Mouse (Mus musculus): ENCODE measurements around the gene R3hcc1l. TPM values are rescaled to one million over a fixed set of nuclear protein-coding genes. Genes with fewer than 3 reads are reported as not detected.

Gene R3hcc1l
- polyA plus RNA-seq, 1 experiment from 2014 or later, result 22.9 TPM

DNA sequence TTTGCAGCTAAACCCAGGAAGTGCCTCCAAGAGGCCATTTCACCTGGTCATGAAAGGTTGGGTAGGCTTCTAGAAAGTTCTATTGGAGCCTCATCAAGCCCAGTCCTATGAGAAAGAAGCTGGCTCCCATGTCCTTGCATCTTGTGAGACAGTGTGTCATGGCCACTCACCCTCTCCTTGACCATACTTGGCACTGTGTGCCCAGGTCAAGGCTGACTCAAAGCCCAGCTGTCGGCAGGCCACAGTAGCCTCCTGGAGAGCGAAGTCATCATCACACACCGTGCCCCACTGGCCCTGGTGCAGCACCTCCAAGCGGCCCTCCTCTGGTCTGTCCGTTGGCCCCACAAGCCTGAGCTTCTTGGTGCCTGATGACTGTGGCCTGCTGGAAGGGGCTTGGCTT lies 89.5 kb downstream of the R3hcc1l start:
- H3K4me1 ChIP-seq, result peaks cover 7% of the 10 kb centered on the region; the same call in 1 of the 2 replicates
- WGBS, result 92% methylated on average over 5 of the region's 5 CpGs
- H3K36me3 ChIP-seq (replicated peaks), result no peaks in the 10 kb centered on the region
- no peak overlapping the region for H3K9ac ChIP-seq
- no peaks in the 10 kb centered on the region for H3K9me3 ChIP-seq
- H3K27ac ChIP-seq, result no peak overlapping the region
- no peak overlapping the region for H3K4me2 ChIP-seq
- no peak overlapping the region for H3K4me3 ChIP-seq (replicated peaks)
- no peak for ATAC-seq (ENCODE audit: low FRiP score)
- peaks cover 20% of the 10 kb centered on the region for H3K27me3 ChIP-seq

DNA sequence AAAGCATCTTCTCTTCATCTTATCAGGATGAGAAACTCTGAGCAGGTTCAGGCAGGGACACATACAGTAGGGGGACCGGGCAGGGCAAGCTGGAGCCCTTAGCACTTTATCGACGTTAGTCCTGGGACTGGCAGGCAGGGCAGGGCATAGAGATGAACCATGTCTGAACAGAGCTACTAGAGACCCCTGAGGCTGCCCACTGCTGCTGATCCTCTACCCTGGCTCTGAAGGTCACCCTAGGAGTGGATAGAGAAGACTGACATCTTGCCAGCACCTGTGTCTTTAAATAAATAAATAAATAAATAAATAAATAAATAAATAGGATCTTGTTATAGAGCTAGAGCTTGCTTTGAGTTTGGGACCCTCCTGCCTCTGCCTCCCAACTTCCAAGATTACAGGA lies 91.2 kb downstream of the R3hcc1l start:
- Histone ChIP-seq H3K4me1 (peaks cover 7% of the 10 kb centered on the region; the same call in 1 of the 2 replicates), H3K9ac (no peak overlapping the region), H3K36me3 (replicated peaks) (no peaks in the 10 kb centered on the region), H3K4me2 (no peak overlapping the region), H3K4me3 (replicated peaks) (no peak overlapping the region), H3K9me3 (no peaks in the 10 kb centered on the region), H3K27ac (no peak overlapping the region), H3K27me3 (peaks cover 36% of the 10 kb centered on the region)
- no peak for ATAC-seq (ENCODE audit: low FRiP score)
- WGBS, result 93% methylated on average over 3 of the region's 3 CpGs

DNA sequence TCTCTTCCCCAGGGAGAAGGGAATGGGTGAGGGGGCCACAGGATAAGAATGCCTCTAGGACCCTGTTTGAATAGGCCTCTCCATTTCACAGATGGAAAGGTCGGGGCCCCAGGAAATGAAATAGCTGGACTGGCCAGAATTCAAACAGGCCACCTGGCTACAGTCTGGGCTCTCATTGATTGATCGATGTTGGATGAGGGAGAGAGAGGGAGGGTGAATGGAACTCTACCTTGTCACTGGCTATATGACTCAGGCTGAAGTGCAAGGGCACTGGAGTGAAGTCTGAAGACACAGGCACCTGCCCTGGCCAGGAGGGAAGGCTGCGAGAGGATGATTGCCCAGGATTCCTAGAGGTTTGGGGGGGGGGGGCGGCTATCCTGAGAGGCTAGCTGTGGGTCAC lies 93.2 kb downstream of the R3hcc1l start:
- no peak overlapping the region for H3K4me3 ChIP-seq (replicated peaks)
- H3K27ac ChIP-seq, result no peak overlapping the region
- ATAC-seq (ENCODE audit: low FRiP score), result no peak
- H3K4me1 ChIP-seq, result peaks cover 7% of the 10 kb centered on the region; the same call in 1 of the 2 replicates
- no peak overlapping the region for H3K9ac ChIP-seq
- H3K9me3 ChIP-seq, result no peaks in the 10 kb centered on the region
- peaks cover 40% of the 10 kb centered on the region for H3K27me3 ChIP-seq
- 91% methylated on average over 4 of the region's 4 CpGs for WGBS
- no peak overlapping the region for H3K4me2 ChIP-seq
- no peaks in the 10 kb centered on the region for H3K36me3 ChIP-seq (replicated peaks)

DNA sequence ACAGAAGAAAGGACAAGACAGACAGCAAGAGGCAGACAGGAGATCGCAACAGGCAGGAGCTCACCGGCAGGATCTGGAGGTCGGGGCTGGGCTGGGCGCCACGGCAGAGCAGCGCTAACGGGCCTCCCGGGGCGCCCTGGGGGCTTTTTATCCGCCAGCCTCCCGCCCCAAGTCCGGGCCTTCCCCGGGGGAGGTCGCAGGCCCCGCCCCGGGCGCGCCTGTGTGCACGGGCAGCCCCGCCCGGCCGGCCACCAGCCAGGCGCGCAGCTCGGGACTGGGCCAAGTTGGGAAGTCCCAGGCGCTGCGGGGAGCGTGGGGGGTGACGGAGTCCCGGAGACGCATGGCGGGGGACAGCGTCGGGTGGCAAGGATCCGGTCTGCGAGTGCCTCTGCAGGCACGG lies 94.1 kb downstream of the R3hcc1l start, which contains the start of gene Loxl4:
Loxl4 (minus strand) TSS at position 160 of the 400 bp plus-strand sequence.
- no peak for ATAC-seq (ENCODE audit: low FRiP score)
- WGBS, result 1% methylated on average over 35 of the region's 37 CpGs
- peak within 1 kb of the TSS; percentile 36 for H3K4me3 ChIP-seq (replicated peaks)
- H3K4me1 ChIP-seq, result peaks cover 7% of the 10 kb centered on the region; the same call in 1 of the 2 replicates
- H3K9ac ChIP-seq, result peak within 1 kb of the TSS; percentile 27; the same call in 1 of the 2 replicates
- H3K27me3 ChIP-seq, result peaks cover 40% of the 10 kb centered on the region
- no peak within 1 kb of the TSS for H3K27ac ChIP-seq
- no peaks in the 10 kb centered on the region for H3K36me3 ChIP-seq (replicated peaks)
- peak within 1 kb of the TSS; percentile 60 for H3K4me2 ChIP-seq
- H3K9me3 ChIP-seq, result no peaks in the 10 kb centered on the region

DNA sequence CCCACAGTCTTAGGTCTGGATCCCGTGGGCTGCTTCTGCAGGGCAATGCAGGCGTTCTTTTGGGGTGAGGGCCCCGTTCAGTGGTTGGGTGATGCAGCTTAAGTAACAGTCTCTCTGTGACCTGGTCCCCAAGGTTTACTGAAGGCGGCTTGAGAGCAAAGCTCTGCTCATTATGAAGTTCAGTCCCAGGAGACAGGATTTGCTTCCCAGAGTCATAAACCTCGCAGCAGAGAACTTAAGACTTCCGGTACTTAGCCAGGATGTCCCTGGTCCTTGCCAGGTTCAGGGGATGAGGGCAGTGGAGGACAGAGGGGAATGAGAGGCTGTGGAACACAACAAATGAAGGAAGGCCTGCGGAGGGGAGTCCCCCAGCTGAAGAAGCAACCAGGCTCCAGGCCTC lies 94.6 kb downstream of the R3hcc1l start:
- Histone ChIP-seq H3K4me3 (replicated peaks) (peak overlapping the region; percentile 36), H3K9me3 (no peaks in the 10 kb centered on the region), H3K36me3 (replicated peaks) (no peaks in the 10 kb centered on the region), H3K27me3 (peaks cover 40% of the 10 kb centered on the region), H3K27ac (no peak overlapping the region), H3K4me1 (peaks cover 7% of the 10 kb centered on the region; the same call in 1 of the 2 replicates), H3K4me2 (peak overlapping the region; percentile 60), H3K9ac (peak overlapping the region; percentile 27; the same call in 1 of the 2 replicates)
- WGBS, result 26% methylated on average over 7 of the region's 7 CpGs
- no peak for ATAC-seq (ENCODE audit: low FRiP score)

DNA sequence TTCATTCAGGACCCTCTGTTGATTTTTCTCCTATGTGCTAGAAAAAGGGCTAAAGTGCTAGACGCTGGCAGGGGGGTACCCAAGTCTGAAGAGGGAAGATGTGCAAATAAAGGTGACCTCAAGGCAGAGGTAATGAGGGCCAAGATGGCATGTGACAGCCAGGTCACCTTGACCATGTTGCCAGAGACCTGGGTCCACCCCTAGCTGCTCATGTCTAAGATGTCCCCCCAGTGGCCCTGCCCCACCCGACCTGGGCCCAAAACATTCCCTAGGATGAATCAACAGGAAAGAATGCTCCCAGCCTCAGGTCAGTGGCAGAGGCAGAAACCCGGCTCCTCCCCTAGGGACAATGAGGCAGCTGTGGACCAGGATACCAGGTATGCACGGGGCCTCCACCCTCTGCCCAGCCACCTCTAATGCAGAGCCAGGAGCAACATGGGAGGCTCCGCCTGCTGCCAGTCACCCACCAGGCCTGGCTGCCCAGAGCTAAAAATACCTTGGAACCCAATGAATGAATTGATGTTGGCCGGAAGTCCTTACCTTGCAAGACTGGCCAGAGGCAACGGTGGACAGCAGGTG lies 95.2 kb downstream of the R3hcc1l start:
- Histone ChIP-seq H3K9me3 (no peaks in the 10 kb centered on the region), H3K4me3 (replicated peaks) (no peak overlapping the region), H3K27me3 (peaks cover 40% of the 10 kb centered on the region), H3K36me3 (replicated peaks) (no peaks in the 10 kb centered on the region), H3K4me1 (peaks cover 7% of the 10 kb centered on the region; the same call in 1 of the 2 replicates), H3K4me2 (no peak overlapping the region), H3K9ac (no peak overlapping the region), H3K27ac (no peak overlapping the region)
- WGBS, result 72% methylated on average over 7 of the region's 7 CpGs
- no peak for ATAC-seq (ENCODE audit: low FRiP score)

DNA sequence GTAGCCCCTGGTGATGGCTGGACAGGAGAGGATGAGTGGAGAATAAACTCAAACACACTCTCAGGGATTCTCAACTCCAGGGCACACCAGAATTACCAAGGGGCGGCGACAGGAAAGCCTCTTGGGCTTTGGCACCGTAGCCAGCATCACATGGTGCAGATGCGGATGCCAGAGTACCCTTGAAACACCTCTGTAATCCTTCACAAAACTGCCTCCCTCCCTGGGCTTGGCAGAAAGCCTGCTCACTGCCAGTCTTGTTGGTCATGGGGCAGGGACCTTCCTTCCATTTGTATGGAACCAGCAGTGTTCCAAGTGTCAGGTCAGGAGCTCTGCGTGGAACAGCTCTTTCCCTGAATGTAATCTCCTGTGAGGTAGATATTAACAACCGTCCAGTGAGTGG lies 109.5 kb downstream of the R3hcc1l start:
- no peak overlapping the region for H3K27ac ChIP-seq
- H3K27me3 ChIP-seq, result peaks cover 5% of the 10 kb centered on the region; the same call in 1 of the 2 replicates
- WGBS, result 86% methylated on average over 6 of the region's 6 CpGs

DNA sequence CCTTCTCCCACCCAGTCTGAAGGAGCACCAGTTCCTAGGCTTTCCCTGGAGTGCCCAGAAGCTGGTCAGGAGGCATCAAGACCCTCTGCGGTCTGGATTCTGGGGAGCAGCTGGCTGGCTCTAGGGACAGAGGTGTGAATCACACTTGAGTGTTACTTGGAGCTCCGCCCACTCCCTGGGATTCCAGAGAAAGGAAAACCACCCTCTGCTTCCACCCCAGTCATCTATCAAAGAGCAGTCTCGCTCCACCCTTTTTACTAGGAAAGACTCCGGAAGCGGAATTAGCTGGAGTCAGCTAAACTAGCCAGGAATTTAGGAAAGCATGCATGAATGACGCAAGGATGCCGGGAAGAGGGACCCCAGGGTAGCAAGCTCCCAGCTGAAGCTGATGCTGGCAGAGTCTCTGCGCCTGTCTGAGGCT lies 113.0 kb downstream of the R3hcc1l start:
- no peak for ATAC-seq (ENCODE audit: low FRiP score)
- no peaks in the 10 kb centered on the region for H3K36me3 ChIP-seq (replicated peaks)
- H3K9me3 ChIP-seq, result no peaks in the 10 kb centered on the region
- no peak overlapping the region for H3K4me3 ChIP-seq (replicated peaks)
- peaks cover 5% of the 10 kb centered on the region; the same call in 1 of the 2 replicates for H3K27me3 ChIP-seq
- no peak overlapping the region for H3K4me2 ChIP-seq
- WGBS, result 33% methylated on average over 8 of the region's 8 CpGs
- H3K4me1 ChIP-seq, result peaks cover 7% of the 10 kb centered on the region
- no peak overlapping the region for H3K27ac ChIP-seq
- H3K9ac ChIP-seq, result no peak overlapping the region

More for the DNA sequence above, 109.5 kb downstream of the R3hcc1l start:
- Histone ChIP-seq H3K4me1 (peaks cover 7% of the 10 kb centered on the region), H3K4me3 (replicated peaks) (no peak overlapping the region), H3K9me3 (no peaks in the 10 kb centered on the region), H3K4me2 (no peak overlapping the region), H3K36me3 (replicated peaks) (no peaks in the 10 kb centered on the region), H3K9ac (no peak overlapping the region)
- no peak for ATAC-seq (ENCODE audit: low FRiP score)

DNA sequence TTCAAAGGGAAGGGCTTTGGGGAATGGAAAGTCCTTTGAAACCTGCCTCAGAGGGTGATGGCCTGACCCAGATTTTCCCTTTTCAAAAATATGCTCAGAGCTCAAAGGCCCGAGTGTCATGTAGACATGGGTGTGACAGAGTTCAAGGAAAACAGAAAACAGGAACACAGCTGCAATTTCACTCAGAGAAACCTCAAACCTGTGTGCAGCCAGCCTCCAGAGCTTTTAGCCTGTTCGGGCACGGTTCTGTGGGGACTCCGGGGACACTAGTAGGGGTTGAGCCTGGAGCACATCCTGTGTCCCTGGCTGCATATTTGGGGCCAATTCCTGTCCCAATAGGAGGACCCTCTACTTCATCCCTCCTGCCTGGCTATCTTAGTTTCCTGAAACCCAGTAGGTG lies 113.7 kb downstream of the R3hcc1l start:
- Histone ChIP-seq H3K4me1 (peaks cover 7% of the 10 kb centered on the region), H3K9me3 (no peaks in the 10 kb centered on the region), H3K27ac (no peak overlapping the region), H3K27me3 (peaks cover 5% of the 10 kb centered on the region; the same call in 1 of the 2 replicates), H3K9ac (no peak overlapping the region), H3K36me3 (replicated peaks) (no peaks in the 10 kb centered on the region), H3K4me3 (replicated peaks) (no peak overlapping the region), H3K4me2 (no peak overlapping the region)
- 88% methylated on average over 4 of the region's 4 CpGs for WGBS
- no peak for ATAC-seq (ENCODE audit: low FRiP score)

DNA sequence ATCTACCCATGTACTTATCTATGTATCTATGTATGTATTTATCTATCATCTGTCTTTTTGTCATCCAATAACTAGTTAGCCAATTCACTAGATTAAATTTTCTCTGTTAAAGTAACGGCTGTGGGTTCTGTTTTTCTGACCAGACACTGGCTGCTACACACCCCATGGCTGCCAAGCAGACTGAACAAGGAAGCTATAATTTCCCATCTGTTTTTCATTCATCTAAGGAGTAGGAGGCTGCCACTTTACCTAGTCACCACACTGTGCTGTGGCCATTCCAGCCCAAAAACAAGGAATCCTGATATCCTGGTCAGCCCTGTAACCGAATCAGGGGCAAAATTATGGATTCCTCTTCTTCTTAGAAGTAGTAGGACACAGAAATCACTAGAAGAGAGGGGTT lies 115.1 kb downstream of the R3hcc1l start:
- Histone ChIP-seq H3K4me2 (no peak overlapping the region), H3K9ac (no peak overlapping the region), H3K9me3 (no peaks in the 10 kb centered on the region), H3K4me3 (replicated peaks) (no peak overlapping the region), H3K27ac (no peak overlapping the region), H3K36me3 (replicated peaks) (no peaks in the 10 kb centered on the region), H3K4me1 (peaks cover 7% of the 10 kb centered on the region), H3K27me3 (peaks cover 5% of the 10 kb centered on the region; the same call in 1 of the 2 replicates)
- 81% methylated on average over 2 of the region's 2 CpGs for WGBS
- no peak for ATAC-seq (ENCODE audit: low FRiP score)

DNA sequence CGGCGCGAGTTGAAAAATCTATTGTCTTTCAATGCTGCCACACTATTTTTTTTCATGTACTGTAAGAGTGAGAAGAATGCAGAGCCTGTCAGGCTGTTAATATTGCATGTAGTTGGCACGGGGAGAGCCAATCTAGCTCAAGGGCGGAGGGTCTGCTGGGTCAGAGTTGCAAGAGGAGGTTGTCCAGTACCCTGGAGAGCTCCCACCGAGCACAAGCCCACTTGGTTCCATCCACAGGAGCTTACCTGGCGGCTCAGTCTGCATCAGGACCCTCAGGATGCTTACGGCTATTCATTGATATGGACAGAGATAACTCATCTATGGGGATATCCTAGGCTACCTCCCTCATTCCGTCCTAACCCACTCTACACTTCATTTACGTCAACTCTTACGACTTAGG lies 118.1 kb downstream of the R3hcc1l start:
- H3K4me2 ChIP-seq, result no peak overlapping the region
- peaks cover 3% of the 10 kb centered on the region for H3K4me1 ChIP-seq
- no peak overlapping the region for H3K9ac ChIP-seq
- no peak for ATAC-seq (ENCODE audit: low FRiP score)
- H3K27ac ChIP-seq, result no peak overlapping the region
- H3K4me3 ChIP-seq (replicated peaks), result no peak overlapping the region
- peaks cover 5% of the 10 kb centered on the region; the same call in 1 of the 2 replicates for H3K27me3 ChIP-seq
- no peaks in the 10 kb centered on the region for H3K36me3 ChIP-seq (replicated peaks)
- WGBS, result 54% methylated on average over 11 of the region's 11 CpGs
- no peaks in the 10 kb centered on the region for H3K9me3 ChIP-seq

DNA sequence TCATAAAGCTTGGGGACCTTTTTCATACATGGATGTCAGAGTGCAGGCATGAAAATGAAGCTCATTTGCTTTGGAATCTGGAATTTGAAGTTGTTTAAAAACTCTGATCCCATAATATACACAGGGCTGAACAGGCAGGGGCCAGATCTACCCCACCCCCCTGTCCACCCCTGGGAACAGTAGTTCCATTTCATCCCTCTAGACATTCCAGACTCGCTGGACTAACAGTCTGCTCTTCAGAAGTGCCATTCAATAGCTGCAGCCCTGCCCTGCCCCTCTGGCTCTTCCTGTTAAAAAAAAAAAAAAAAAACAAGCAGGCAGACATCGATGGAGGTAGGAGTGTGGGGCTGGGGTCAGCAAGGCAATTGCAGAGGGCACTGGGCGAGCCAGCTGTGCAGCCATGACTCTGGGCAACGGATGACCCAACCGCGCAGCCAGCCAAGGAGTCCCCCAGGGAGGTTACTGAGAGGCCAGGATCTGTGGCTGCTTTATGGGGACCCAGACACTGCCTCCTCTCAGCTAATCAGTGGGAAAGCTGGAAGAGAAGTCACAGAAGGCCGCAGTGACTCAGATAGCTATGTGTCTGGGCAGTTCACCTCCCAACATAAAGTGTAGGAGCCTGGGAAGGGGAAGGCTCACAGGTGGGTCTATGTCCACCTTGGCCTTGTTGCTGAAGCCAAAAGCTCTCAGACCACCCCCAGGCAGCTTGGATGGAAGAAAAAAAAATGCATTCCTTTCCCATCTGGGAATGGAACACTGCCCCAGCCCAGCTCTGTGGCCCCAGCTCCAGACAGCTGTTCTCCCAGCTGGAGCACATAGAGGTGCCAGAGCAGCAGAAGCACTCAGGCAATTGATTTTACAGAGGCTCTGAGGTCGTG lies 120.3 kb downstream of the R3hcc1l start:
- WGBS, result 77% methylated on average over 8 of the region's 8 CpGs
- no peak for ATAC-seq (ENCODE audit: low FRiP score)
- Histone ChIP-seq H3K9me3 (no peaks in the 10 kb centered on the region), H3K27me3 (no peaks in the 10 kb centered on the region), H3K4me2 (no peak overlapping the region), H3K4me3 (replicated peaks) (no peak overlapping the region), H3K4me1 (no peaks in the 10 kb centered on the region; the same call in 1 of the 2 replicates), H3K36me3 (replicated peaks) (no peaks in the 10 kb centered on the region), H3K27ac (no peak overlapping the region), H3K9ac (no peak overlapping the region)

Measured in forebrain, embryonic 12.5 days (tissue).